Mouse (Mus musculus) C2C12 (cell line): ENCODE results near the gene Zbtb32. TPM values are rescaled to one million over a fixed set of nuclear protein-coding genes. Genes with fewer than 3 reads are reported as not detected.

ENCODE experiments used
- H3K27me3 ChIP-seq: one replicate; pipeline ENCODE4 v1.6.1; 2011; ENCODE audit not compliant: control insufficient read depth, insufficient read depth, insufficient read length
- H3K36me3 ChIP-seq: one replicate; pipeline ENCODE4 v1.6.1; 2011; ENCODE audit not compliant: control insufficient read depth, insufficient read depth
- H3K4me3 ChIP-seq: one replicate; pipeline ENCODE4 v1.5.1; 2011; ENCODE audit warnings: mild to moderate bottlenecking, control low read depth; ENCODE audit not compliant: poor library complexity, insufficient read depth, severe bottlenecking
- H3K79me2 ChIP-seq: one replicate; pipeline ENCODE4 v1.6.1; 2011; ENCODE audit not compliant: control insufficient read depth, insufficient read depth
- H3K79me3 ChIP-seq: one replicate; pipeline ENCODE4 v1.6.1; 2011; ENCODE audit warnings: low read depth, control low read depth
- H3ac ChIP-seq: one replicate; pipeline ENCODE3; 2011; ENCODE audit warnings: low read depth; ENCODE audit not compliant: control insufficient read depth, insufficient read length
- CEBPB ChIP-seq: IDR thresholded peaks from one replicate; pipeline ENCODE4 v1.6.1; 2011; ENCODE audit warnings: low read depth, mild to moderate bottlenecking, control low read depth, moderate library complexity
- CTCF ChIP-seq: IDR thresholded peaks from one replicate; pipeline ENCODE4 v1.5.1; 2011; ENCODE audit not compliant: control insufficient read depth, insufficient read depth, insufficient read length
- FOSL1 ChIP-seq: IDR thresholded peaks from one replicate; pipeline ENCODE4 v1.8.0; 2011; ENCODE audit warnings: mild to moderate bottlenecking, low read length; ENCODE audit not compliant: poor library complexity, insufficient read depth, severe bottlenecking
- MAX ChIP-seq: IDR thresholded peaks from one replicate; pipeline ENCODE4 v1.6.1; 2011; ENCODE audit warnings: mild to moderate bottlenecking, control low read depth
- MYOD1 ChIP-seq: IDR thresholded peaks from one replicate; pipeline ENCODE4 v1.6.1; 2011; ENCODE audit warnings: low read depth; ENCODE audit not compliant: control insufficient read depth, insufficient read length
- MYOG ChIP-seq: IDR thresholded peaks from one replicate; pipeline ENCODE4 v1.6.1; 2011; ENCODE audit not compliant: control insufficient read depth, insufficient read length; ENCODE audit errors: extremely low read depth
- USF1 ChIP-seq: IDR thresholded peaks from one replicate; pipeline ENCODE4 v1.6.1; 2011; ENCODE audit warnings: low read depth, mild to moderate bottlenecking, control low read depth, moderate library complexity
- polyA plus RNA-seq: library from polyadenylated mRNA; unstranded; fragments of >200 nt; fragmentation: generic; extraction: Trizol; gene quantifications from one replicate; pipeline ENCODE4 v1.2.1, GENCODE M21; 2012; ENCODE audit warnings: missing spikeins

Zbtb32 gene
- polyA plus RNA-seq, 1 experiment = 0.05 TPM

- H3ac ChIP-seq = no peak overlapping the region
- peaks cover 16% of the 10 kb centered on the region for H3K79me3 ChIP-seq
- no peaks in the 10 kb centered on the region for H3K36me3 ChIP-seq
- peaks cover 19% of the 10 kb centered on the region for H3K79me2 ChIP-seq
- no peak overlapping the region for H3K4me3 ChIP-seq
- peaks cover 11% of the 10 kb centered on the region for H3K27me3 ChIP-seq
- no peak for TF ChIP-seq FOSL1
- no peak for TF ChIP-seq MAX
- no peak for TF ChIP-seq CTCF
- TF ChIP-seq USF1 = no peak
- TF ChIP-seq MYOD1 = no peak
- TF ChIP-seq MYOG = no peak
- no peak for TF ChIP-seq CEBPB
These were observed 7.1 kb downstream of the Zbtb32 start for GRCm38 (mm10) chr7:30591605-30591951.

- Histone ChIP-seq H3K79me3 (peaks cover 19% of the 10 kb centered on the region), H3K79me2 (peaks cover 24% of the 10 kb centered on the region), H3K36me3 (peaks cover 3% of the 10 kb centered on the region), H3K27me3 (peaks cover 11% of the 10 kb centered on the region), H3ac (no peak overlapping the region), H3K4me3 (no peak overlapping the region)
- no peak for TF ChIP-seq FOSL1
- no peak for TF ChIP-seq USF1
- TF ChIP-seq MYOG = no peak
- no peak for TF ChIP-seq CEBPB
- TF ChIP-seq CTCF = no peak
- no peak for TF ChIP-seq MAX
- no peak for TF ChIP-seq MYOD1
These were observed 7.6 kb downstream of the Zbtb32 start for GRCm38 (mm10) chr7:30590927-30591604.

DNA sequence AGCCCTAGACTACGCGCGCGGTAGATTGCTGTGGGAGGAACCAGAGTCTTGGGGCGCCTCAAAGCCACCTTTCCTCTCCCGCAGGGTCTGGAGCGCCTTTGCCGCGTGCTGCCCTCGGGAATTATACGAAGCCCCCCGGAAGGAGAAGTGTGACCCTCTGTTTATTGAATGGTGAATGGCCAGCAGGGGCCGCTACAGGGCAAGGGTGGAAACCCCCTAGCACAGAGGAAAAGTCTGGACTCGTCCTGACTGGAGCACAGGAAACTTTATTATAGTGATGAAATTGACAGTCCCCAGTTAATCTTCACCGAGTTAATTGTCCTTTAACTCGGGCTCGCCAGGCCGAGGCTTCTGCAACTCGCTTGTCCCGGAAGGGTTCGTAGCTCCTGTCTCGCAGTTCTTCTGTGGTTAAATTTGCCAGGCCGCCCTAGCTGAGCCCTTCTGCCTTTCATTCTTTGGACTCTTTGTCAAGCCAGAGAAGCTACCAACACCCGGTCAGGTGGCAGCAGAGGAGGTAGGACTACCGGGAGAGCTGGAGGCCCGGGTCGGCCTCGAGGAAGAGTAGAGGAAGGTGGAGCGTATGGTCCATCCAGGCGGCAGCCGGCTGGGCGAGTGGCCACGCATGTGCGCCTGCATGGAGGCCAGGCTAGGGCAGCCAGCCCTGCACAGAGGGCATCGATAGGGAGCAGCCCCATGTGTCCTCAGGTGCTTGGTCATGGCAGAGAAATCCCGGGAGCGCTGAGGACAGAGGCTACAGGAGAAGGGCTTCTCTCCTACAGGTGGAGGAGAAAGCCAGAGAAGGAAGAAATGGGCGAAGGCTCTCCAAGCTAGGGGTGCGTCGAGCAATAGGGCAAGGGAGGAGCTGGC lies 9.0 kb downstream of the Zbtb32 start:
- Histone ChIP-seq H3ac (peak overlapping the region; percentile 87), H3K4me3 (peak overlapping the region; percentile 75), H3K36me3 (peaks cover 16% of the 10 kb centered on the region), H3K27me3 (no peaks in the 10 kb centered on the region), H3K79me3 (peaks cover 20% of the 10 kb centered on the region), H3K79me2 (peaks cover 38% of the 10 kb centered on the region)
- TF ChIP-seq MYOG (no peak), MYOD1 (no peak), FOSL1 (no peak), MAX (no peak), CTCF (peak; percentile 44), CEBPB (no peak)

DNA sequence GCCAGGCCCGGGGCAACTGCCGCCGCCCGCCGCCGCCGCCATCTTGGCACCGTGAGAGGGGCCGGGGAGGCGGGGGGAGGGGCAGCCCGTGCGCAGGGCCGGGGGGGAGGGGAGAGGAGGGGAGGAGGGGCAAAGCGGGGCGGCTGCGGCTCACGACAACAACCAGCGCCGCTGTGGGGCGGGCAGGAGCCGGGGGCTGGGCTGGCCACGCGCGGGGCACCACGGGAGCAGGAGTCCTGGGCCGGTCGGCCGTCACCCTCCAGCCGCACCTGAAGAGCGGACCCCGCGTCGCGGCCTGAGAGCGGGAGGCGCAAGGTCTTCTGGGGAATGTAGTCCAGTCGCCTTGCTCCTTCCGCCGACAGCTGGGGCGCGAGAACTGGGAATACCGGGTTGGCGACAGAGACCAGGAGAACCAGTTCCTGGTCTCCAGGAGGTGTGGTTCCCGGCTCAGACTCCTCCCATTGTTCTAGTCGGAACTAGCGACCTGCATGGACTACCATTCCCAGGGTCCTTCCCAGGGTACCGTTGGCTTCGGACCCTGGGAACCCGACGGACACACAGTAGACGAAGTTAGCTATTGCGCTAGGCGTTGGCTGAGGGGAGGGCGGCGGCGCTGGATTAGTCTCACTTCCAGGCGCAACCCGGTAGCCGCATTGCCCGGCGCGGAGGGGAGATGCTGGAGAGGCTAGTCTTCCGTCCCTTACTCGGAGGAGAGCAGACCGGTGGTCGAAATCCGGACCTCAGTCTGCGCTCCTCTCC lies 9.9 kb downstream of the Zbtb32 start, which contains the start of gene Kmt2b:
Kmt2b (minus strand) TSS at position 51 of the 759 bp plus-strand sequence.
- Histone ChIP-seq H3K79me2 (peaks cover 44% of the 10 kb centered on the region), H3K36me3 (peaks cover 24% of the 10 kb centered on the region), H3K27me3 (no peaks in the 10 kb centered on the region), H3ac (peak within 1 kb of the TSS; percentile 98), H3K79me3 (peaks cover 20% of the 10 kb centered on the region), H3K4me3 (peak within 1 kb of the TSS; percentile 75)
- no peak for TF ChIP-seq CEBPB
- no peak for TF ChIP-seq MAX
- TF ChIP-seq USF1 = no peak
- TF ChIP-seq FOSL1 = no peak
- TF ChIP-seq MYOD1 = no peak
- no peak for TF ChIP-seq MYOG
- no peak for TF ChIP-seq CTCF

DNA sequence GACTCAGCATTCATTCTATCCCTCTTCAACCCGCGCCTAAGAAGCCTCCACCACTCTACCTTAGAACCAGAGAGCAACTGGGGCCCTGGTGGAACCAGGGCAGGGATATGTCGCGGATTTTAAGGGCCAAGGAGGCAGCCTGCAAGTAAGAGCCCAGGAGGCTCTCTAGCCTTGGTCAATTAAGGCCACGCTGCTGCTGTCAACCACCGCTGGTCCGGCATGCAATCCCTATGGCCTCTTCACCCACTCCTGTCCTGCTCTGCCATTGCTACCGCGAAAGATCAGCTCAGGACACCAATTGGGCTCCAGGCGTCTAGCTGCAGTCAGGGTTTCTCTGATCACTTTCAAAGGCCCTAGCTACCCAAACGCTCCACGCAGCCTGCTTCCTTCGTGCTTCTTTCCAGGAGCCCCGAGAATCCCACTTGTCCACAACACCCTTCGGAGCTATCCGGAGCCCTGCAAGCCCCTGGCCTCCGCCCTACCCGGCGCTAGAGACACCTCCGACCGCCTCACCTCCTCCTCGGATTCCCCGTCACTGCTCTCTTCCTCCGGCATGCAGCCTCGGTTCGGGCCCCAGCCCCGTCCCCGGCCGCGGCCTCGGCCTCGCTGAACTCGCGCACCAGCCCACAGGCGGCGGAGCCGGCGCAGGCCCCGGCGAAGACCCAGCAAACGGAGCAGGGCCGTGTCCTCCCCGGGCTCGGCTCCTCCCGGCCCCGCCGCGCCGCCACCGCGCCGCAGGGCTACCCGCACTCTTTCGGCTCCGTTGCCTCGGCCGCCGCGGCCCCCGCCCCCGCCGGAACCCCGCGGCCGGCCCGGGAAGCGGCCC lies 10.7 kb downstream of the Zbtb32 start:
- Histone ChIP-seq H3K4me3 (peak overlapping the region; percentile 75), H3K36me3 (peaks cover 26% of the 10 kb centered on the region), H3K27me3 (no peaks in the 10 kb centered on the region), H3ac (peak overlapping the region; percentile 98), H3K79me3 (peaks cover 20% of the 10 kb centered on the region), H3K79me2 (peaks cover 44% of the 10 kb centered on the region)
- TF ChIP-seq CTCF (no peak), CEBPB (no peak), MAX (no peak), MYOG (no peak), FOSL1 (no peak), MYOD1 (no peak), USF1 (no peak)
